Mouse (Mus musculus): ENCODE data around the gene Acads. TPM values are rescaled to one million over a fixed set of nuclear protein-coding genes. Genes with fewer than 3 reads are reported as not detected.

The Acads gene
- polyA plus RNA-seq, 1 experiment from 2014 or later: 41.5 TPM

DNA sequence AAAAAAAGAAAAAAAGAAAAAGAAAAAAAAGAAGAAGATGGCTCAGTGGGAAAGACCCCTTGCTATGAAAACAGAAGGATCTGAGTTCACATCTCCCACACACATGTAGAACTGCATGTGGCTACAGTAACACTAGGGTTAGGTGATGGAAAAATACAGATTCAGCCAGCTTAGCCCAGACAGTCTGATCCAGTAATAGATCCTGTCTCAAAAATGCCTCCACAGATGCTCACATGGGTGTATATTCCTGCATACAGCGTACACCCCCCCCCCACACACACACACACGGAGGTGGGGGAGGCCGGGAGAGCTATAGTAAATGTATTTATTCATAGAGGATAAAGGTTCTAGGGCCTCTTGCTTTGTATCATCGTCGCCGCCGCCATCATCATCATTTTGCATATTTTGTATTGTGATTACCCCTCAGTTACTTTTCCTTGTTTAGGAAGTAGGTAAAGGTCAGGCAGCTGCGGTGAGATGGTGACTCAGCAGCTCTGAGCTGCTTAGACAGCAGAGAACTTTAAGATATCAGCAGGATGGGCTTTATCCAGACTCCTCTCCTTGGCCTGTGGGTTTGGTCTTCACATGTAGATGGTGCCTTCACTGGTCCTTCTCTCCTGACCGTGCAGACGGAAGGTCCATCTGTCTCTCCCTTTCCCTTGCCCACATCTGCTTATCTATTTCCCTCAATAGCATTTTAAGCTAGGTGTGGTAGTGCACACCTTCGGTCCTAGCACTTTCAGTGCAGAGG is 50.3 kb downstream of the Acads start:
- peak overlapping the region; percentile 99 for H3K27ac ChIP-seq
- H3K27me3 ChIP-seq: no peaks in the 10 kb centered on the region
- DNase-seq: peak; percentile 69
- peak; percentile 77 for ATAC-seq (ENCODE audit: low read depth)
- H3K4me3 ChIP-seq (replicated peaks): peak overlapping the region; percentile 26; the same call in 1 of the 2 replicates
- H3K36me3 ChIP-seq: peaks cover 8% of the 10 kb centered on the region; the same call in 1 of the 2 replicates
- peak overlapping the region; percentile 65 for H3K4me2 ChIP-seq
- no peaks in the 10 kb centered on the region for H3K9me3 ChIP-seq (replicated peaks)
- H3K4me1 ChIP-seq (replicated peaks): peaks cover 93% of the 10 kb centered on the region
- 35% methylated on average over 11 of the region's 11 CpGs for WGBS (ENCODE audit: insufficient replicate concordance)
- H3K9ac ChIP-seq: peak overlapping the region; percentile 68

DNA sequence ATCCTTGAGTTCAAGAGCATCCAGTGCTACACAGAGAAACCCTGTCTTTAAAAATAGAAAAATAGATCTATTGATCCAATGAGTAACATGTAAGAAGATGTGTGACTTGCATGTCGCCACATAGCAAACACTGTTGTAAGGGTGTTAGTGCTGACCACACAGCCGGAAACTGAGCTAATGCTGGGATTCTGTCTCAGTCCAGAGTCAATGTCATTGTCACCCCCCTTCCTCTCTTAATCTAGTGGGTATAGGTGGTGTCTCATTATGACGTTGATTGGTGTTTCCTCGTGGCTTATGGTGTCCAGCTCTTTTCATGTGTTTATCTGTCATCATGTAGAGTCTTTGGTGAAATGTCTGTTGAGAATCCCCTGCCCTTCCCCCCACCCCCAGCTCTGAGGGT is 52.9 kb downstream of the Acads start:
- H3K9ac ChIP-seq: no peak overlapping the region
- H3K27ac ChIP-seq: peak overlapping the region; percentile 60
- WGBS (ENCODE audit: insufficient replicate concordance): 34% methylated on average over 4 of the region's 4 CpGs
- H3K4me2 ChIP-seq: no peak overlapping the region
- no peak overlapping the region for H3K4me3 ChIP-seq (replicated peaks)
- H3K36me3 ChIP-seq: peaks cover 28% of the 10 kb centered on the region
- no peaks in the 10 kb centered on the region for H3K9me3 ChIP-seq (replicated peaks)
- ATAC-seq (ENCODE audit: low read depth) (no peak), DNase-seq (no peak)
- H3K27me3 ChIP-seq: no peaks in the 10 kb centered on the region
- H3K4me1 ChIP-seq (replicated peaks): peaks cover 83% of the 10 kb centered on the region

- no peak overlapping the region for H3K4me2 ChIP-seq
- H3K27ac ChIP-seq: no peak overlapping the region
- peaks cover 28% of the 10 kb centered on the region for H3K36me3 ChIP-seq
- no peaks in the 10 kb centered on the region for H3K27me3 ChIP-seq
- H3K4me3 ChIP-seq (replicated peaks): no peak overlapping the region
- WGBS (ENCODE audit: insufficient replicate concordance): 86% methylated on average over 7 of the region's 7 CpGs
- peaks cover 85% of the 10 kb centered on the region for H3K4me1 ChIP-seq (replicated peaks)
- H3K9ac ChIP-seq: no peak overlapping the region
- ATAC-seq (ENCODE audit: low read depth) (no peak), DNase-seq (no peak)
- H3K9me3 ChIP-seq (replicated peaks): no peaks in the 10 kb centered on the region
Measured at GRCm38 (mm10) chr5:115063391-115063790, 55.8 kb downstream of the Acads start.

- H3K9ac ChIP-seq: no peak overlapping the region
- 64% methylated on average over 1 of the region's 1 CpGs for WGBS (ENCODE audit: insufficient replicate concordance)
- H3K4me1 ChIP-seq (replicated peaks): peaks cover 85% of the 10 kb centered on the region
- no peaks in the 10 kb centered on the region for H3K9me3 ChIP-seq (replicated peaks)
- H3K27me3 ChIP-seq: no peaks in the 10 kb centered on the region
- DNase-seq (no peak), ATAC-seq (ENCODE audit: low read depth) (no peak)
- no peak overlapping the region for H3K27ac ChIP-seq
- H3K4me3 ChIP-seq (replicated peaks): no peak overlapping the region
- H3K36me3 ChIP-seq: peaks cover 28% of the 10 kb centered on the region
- H3K4me2 ChIP-seq: no peak overlapping the region
Measured at GRCm38 (mm10) chr5:115062566-115062965, 56.6 kb downstream of the Acads start.

- 36% methylated on average over 3 of the region's 3 CpGs for WGBS (ENCODE audit: insufficient replicate concordance)
- ATAC-seq (ENCODE audit: low read depth): no peak
- Histone ChIP-seq H3K27me3 (no peaks in the 10 kb centered on the region), H3K4me2 (no peak overlapping the region), H3K9ac (no peak overlapping the region), H3K4me1 (replicated peaks) (peaks cover 86% of the 10 kb centered on the region), H3K4me3 (replicated peaks) (no peak overlapping the region), H3K9me3 (replicated peaks) (no peaks in the 10 kb centered on the region), H3K27ac (peak overlapping the region; percentile 93), H3K36me3 (peaks cover 31% of the 10 kb centered on the region)
- no peak for DNase-seq
Measured at GRCm38 (mm10) chr5:115060977-115061376, 58.2 kb downstream of the Acads start.

Other genes with a start within 250 kb of the Acads start
- 3.1 and 3.4 TPM in 2 replicates for gene Oasl2, start 222.4 kb downstream of the Acads start, polyA plus RNA-seq (2015; fragmentation: Nextera tagmentation; extraction: Ambion mirVana)
- gene Oasl1, start 196.1 kb downstream of the Acads start, polyA plus RNA-seq (2015; fragmentation: Nextera tagmentation; extraction: Ambion mirVana): 0.52 and 0.54 TPM in 2 replicates
- 22.2 and 24.6 TPM in 2 replicates for gene 2210016L21Rik, start 177.2 kb downstream of the Acads start, polyA plus RNA-seq (2015; fragmentation: Nextera tagmentation; extraction: Ambion mirVana)
- 2.4 and 2.9 TPM in 2 replicates for gene Hnf1a, start 148.3 kb downstream of the Acads start, polyA plus RNA-seq (2015; fragmentation: Nextera tagmentation; extraction: Ambion mirVana)
- gene Sppl3, start 108.2 kb downstream of the Acads start, polyA plus RNA-seq (2015; fragmentation: Nextera tagmentation; extraction: Ambion mirVana): 4.2 and 4.7 TPM in 2 replicates
- 11.1 and 12.0 TPM in 2 replicates for gene Gm10401, start 21.1 kb downstream of the Acads start, polyA plus RNA-seq (2015; fragmentation: Nextera tagmentation; extraction: Ambion mirVana)
- 8.7 and 10.4 TPM in 2 replicates for gene Unc119b, start 15.6 kb upstream of the Acads start, polyA plus RNA-seq (2015; fragmentation: Nextera tagmentation; extraction: Ambion mirVana)
- gene Mlec, start 38.8 kb upstream of the Acads start, polyA plus RNA-seq (2015; fragmentation: Nextera tagmentation; extraction: Ambion mirVana): 23.0 and 26.0 TPM in 2 replicates
- gene Cabp1, start 75.0 kb upstream of the Acads start, polyA plus RNA-seq (2015; fragmentation: Nextera tagmentation; extraction: Ambion mirVana): not detected in 2 replicates
- gene Pop5, start 116.5 kb upstream of the Acads start, polyA plus RNA-seq (2015; fragmentation: Nextera tagmentation; extraction: Ambion mirVana): 120 and 127 TPM in 2 replicates
- 122 and 126 TPM in 2 replicates for gene Rnf10, start 153.6 kb upstream of the Acads start, polyA plus RNA-seq (2015; fragmentation: Nextera tagmentation; extraction: Ambion mirVana)
- gene Coq5, start 160.3 kb upstream of the Acads start, polyA plus RNA-seq (2015; fragmentation: Nextera tagmentation; extraction: Ambion mirVana): 38.1 and 42.0 TPM in 2 replicates
- gene Dynll1, start 181.7 kb upstream of the Acads start, polyA plus RNA-seq (2015; fragmentation: Nextera tagmentation; extraction: Ambion mirVana): 744 and 768 TPM in 2 replicates
- 130 and 143 TPM in 2 replicates for gene Srsf9, start 207.8 kb upstream of the Acads start, polyA plus RNA-seq (2015; fragmentation: Nextera tagmentation; extraction: Ambion mirVana)
- gene Gatc, start 221.8 kb upstream of the Acads start, polyA plus RNA-seq (2015; fragmentation: Nextera tagmentation; extraction: Ambion mirVana): 13.0 and 19.0 TPM in 2 replicates
- gene Triap1, start 221.9 kb upstream of the Acads start, polyA plus RNA-seq (2015; fragmentation: Nextera tagmentation; extraction: Ambion mirVana): 40.4 and 41.5 TPM in 2 replicates
- 735 and 795 TPM in 2 replicates for gene Cox6a1, start 229.6 kb upstream of the Acads start, polyA plus RNA-seq (2015; fragmentation: Nextera tagmentation; extraction: Ambion mirVana)

Measured in liver, embryonic 13.5 days (tissue).